Mouse (Mus musculus) thymus, postnatal 36 days (tissue): ENCODE results near the gene Polr3gl.

ENCODE experiments used
- DNase-seq, 2 experiments: peaks; one replicate each; pipeline ENCODE4 v3.0.0; 2022; ENCODE audit warnings: mixed read lengths in 2 of 2

Gene Polr3gl

GRCm38 (mm10) chr3:96571336-96571735 lies 22.6 kb downstream of the Polr3gl start:
- DNase-seq = no peak

- DNase-seq = no peak
Measured at GRCm38 (mm10) chr3:96570643-96571042, 23.3 kb downstream of the Polr3gl start.

- no peak for DNase-seq
Measured at GRCm38 (mm10) chr3:96569966-96570605, 23.9 kb downstream of the Polr3gl start.

GRCm38 (mm10) chr3:96569506-96569905 lies 24.5 kb downstream of the Polr3gl start:
- no peak for DNase-seq

GRCm38 (mm10) chr3:96568605-96569004 lies 25.4 kb downstream of the Polr3gl start:
- DNase-seq = no peak

- no peak for DNase-seq
Measured at GRCm38 (mm10) chr3:96566661-96567450, 27.1 kb downstream of the Polr3gl start.

GRCm38 (mm10) chr3:96565105-96565504 lies 28.9 kb downstream of the Polr3gl start:
- no peak for DNase-seq

- DNase-seq = peak; percentile 51 to 63
Measured at GRCm38 (mm10) chr3:96564633-96565032, 29.3 kb downstream of the Polr3gl start.

- no peak for DNase-seq
Measured at GRCm38 (mm10) chr3:96563911-96564632, 29.9 kb downstream of the Polr3gl start.

- peak in 1 of 2 experiments; percentile 19 for DNase-seq
Measured at GRCm38 (mm10) chr3:96563267-96563666, 30.7 kb downstream of the Polr3gl start.

GRCm38 (mm10) chr3:96561946-96562681 lies 31.9 kb downstream of the Polr3gl start:
- peak in 1 of 2 experiments; percentile 6 for DNase-seq

GRCm38 (mm10) chr3:96560881-96561668 lies 32.9 kb downstream of the Polr3gl start:
- DNase-seq = peak in 1 of 2 experiments; percentile 6

- no peak for DNase-seq
Measured at GRCm38 (mm10) chr3:96559911-96560850, 33.8 kb downstream of the Polr3gl start.

- DNase-seq = no peak
Measured at GRCm38 (mm10) chr3:96559398-96559910, 34.5 kb downstream of the Polr3gl start.

GRCm38 (mm10) chr3:96558668-96559196 lies 35.2 kb downstream of the Polr3gl start:
- no peak for DNase-seq

GRCm38 (mm10) chr3:96558159-96558558 lies 35.8 kb downstream of the Polr3gl start:
- peak; percentile 58 to 60 for DNase-seq

GRCm38 (mm10) chr3:96557694-96558093 lies 36.3 kb downstream of the Polr3gl start, which contains the start of gene Txnip:
Gene Txnip, plus strand, starts transcription at chr3:96557957.
- peak; percentile 99 to 100 for DNase-seq

GRCm38 (mm10) chr3:96556651-96557635 lies 37.0 kb downstream of the Polr3gl start:
- DNase-seq = peak in 1 of 2 experiments; percentile 53
